Mouse (Mus musculus) liver, adult 2 months (tissue): Measurements from ENCODE around the gene 4632433K11Rik. TPM values are rescaled to one million over a fixed set of nuclear protein-coding genes. Genes with fewer than 3 reads are reported as not detected.

ENCODE experiments used
- DNase-seq: peaks from one replicate; pipeline ENCODE4 v3.0.0-alpha.2; 2011; ENCODE audit warnings: low read depth, low spot score; ENCODE audit errors: extremely low read depth
- H3K27ac ChIP-seq: fragments of 200-500 bp; replicated peaks from 2 replicates; pipeline ENCODE4 v1.5.1; 2012; ENCODE audit warnings: low read depth, mild to moderate bottlenecking, control low read depth, inconsistent platforms, low read length; ENCODE audit not compliant: insufficient read depth
- H3K27me3 ChIP-seq: fragments of 200-500 bp; 2 replicates; pipeline ENCODE4 v1.6.1; 2012; ENCODE audit warnings: mild to moderate bottlenecking, moderate library complexity, low read length, inconsistent platforms; ENCODE audit not compliant: control insufficient read depth, insufficient read depth
- H3K36me3 ChIP-seq: fragments of 200-500 bp; 2 replicates; pipeline ENCODE4 v1.6.1; 2012; ENCODE audit warnings: low read length, inconsistent platforms; ENCODE audit not compliant: control insufficient read depth, insufficient read depth
- H3K4me1 ChIP-seq: fragments of 200-500 bp; 2 replicates; pipeline ENCODE4 v1.6.1; 2011; ENCODE audit warnings: low read length; ENCODE audit not compliant: control insufficient read depth, insufficient read depth
- H3K4me3 ChIP-seq: fragments of 200-500 bp; 2 replicates; pipeline ENCODE4 v1.5.1; 2011; ENCODE audit warnings: low read depth, mild to moderate bottlenecking, control low read depth, low read length, moderate library complexity; ENCODE audit not compliant: insufficient read depth
- H3K79me2 ChIP-seq: fragments of 200-500 bp; 2 replicates; pipeline ENCODE4 v1.6.1; 2012; ENCODE audit warnings: inconsistent platforms, mild to moderate bottlenecking, low read length, moderate library complexity; ENCODE audit not compliant: control insufficient read depth, insufficient read depth
- H3K9ac ChIP-seq: fragments of 200-500 bp; 2 replicates; pipeline ENCODE4 v1.6.1; 2012; ENCODE audit warnings: low read depth, mild to moderate bottlenecking, control low read depth, inconsistent platforms, low read length
- CTCF ChIP-seq: fragments of 200-500 bp; IDR thresholded peaks from 2 replicates; pipeline ENCODE4 v1.5.1; 2011; ENCODE audit warnings: low read depth, low read length, control low read depth
- POLR2A ChIP-seq: fragments of 200-500 bp; IDR thresholded peaks from 2 replicates; pipeline ENCODE4 v1.6.1; 2011; ENCODE audit warnings: low read length, control low read depth; ENCODE audit not compliant: insufficient read depth; ENCODE audit errors: extremely low read depth
- whole genome bisulfite sequencing: fragments of 180-500 bp; shearing (Covaris S2); methylation state at CpG from one replicate; pipeline ENCODE4 v1.1.7; 2018; 5-methylcytosine and 5-hydroxymethylcytosine counted together
- polyA plus RNA-seq: library from polyadenylated mRNA; depleted of rRNA; stranded (reverse); fragments of >200 nt; gene quantifications from 2 replicates; pipeline ENCODE4 v1.2.3, GENCODE M21; 2012
- total RNA-seq: library from RNA; depleted of rRNA; stranded (reverse); fragments of >200 nt; gene quantifications from 2 replicates; pipeline ENCODE4 v1.2.3, GENCODE M21; 2014

The 4632433K11Rik gene
- total and polyA plus RNA-seq, 2 experiments: 0.28 TPM; not detected in 1

DNA sequence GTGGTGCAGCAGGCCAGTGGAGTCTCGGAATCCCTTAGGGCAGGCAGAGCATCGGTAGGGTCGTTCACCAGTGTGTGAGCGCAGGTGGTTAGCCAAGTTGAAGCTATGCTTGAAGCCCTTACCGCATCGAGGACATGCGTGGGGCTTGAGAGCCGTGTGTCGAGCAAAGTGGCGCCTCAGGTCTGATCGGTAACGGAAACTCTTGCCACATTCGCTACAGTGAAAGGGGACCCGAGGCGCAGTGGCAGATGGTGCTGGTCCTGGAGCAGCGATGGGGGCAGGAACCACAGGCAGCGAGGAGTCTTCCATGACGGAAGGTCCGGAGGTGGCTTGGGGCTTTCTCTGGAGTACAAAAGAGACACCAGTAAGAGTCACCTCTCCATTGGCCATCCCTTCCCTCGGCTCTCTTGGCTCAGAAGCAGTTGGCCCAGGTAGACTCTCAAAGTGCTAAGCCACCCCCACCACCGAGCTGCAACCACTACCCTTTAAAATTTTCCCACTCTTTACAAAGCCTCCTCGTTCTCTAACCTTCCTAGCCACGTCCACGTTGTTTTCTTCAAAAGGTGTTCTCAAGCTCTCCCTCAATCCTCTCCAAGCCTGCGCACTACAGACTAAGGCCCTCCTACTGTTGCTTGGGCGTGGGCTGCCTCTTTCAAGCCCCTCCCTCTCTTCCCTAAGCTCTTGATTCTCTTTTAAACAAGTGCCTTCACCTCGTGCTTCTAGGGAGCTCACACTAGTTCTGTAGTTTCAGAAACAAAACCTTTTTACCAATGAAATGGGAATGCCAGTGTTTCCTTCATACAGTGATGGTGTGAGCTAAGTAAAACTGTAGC, 21.0 kb upstream of the 4632433K11Rik start:
- Histone ChIP-seq H3K79me2 (peaks cover 2% of the 10 kb centered on the region; the same call in 1 of the 2 replicates), H3K27me3 (no peaks in the 10 kb centered on the region), H3K4me3 (no peak overlapping the region), H3K9ac (no peak overlapping the region), H3K4me1 (no peaks in the 10 kb centered on the region), H3K27ac (no peak overlapping the region), H3K36me3 (peaks cover 28% of the 10 kb centered on the region)
- 94% methylated on average over 27 of the region's 27 CpGs for WGBS
- DNase-seq: no peak
- TF ChIP-seq POLR2A (no peak), CTCF (no peak)

DNA sequence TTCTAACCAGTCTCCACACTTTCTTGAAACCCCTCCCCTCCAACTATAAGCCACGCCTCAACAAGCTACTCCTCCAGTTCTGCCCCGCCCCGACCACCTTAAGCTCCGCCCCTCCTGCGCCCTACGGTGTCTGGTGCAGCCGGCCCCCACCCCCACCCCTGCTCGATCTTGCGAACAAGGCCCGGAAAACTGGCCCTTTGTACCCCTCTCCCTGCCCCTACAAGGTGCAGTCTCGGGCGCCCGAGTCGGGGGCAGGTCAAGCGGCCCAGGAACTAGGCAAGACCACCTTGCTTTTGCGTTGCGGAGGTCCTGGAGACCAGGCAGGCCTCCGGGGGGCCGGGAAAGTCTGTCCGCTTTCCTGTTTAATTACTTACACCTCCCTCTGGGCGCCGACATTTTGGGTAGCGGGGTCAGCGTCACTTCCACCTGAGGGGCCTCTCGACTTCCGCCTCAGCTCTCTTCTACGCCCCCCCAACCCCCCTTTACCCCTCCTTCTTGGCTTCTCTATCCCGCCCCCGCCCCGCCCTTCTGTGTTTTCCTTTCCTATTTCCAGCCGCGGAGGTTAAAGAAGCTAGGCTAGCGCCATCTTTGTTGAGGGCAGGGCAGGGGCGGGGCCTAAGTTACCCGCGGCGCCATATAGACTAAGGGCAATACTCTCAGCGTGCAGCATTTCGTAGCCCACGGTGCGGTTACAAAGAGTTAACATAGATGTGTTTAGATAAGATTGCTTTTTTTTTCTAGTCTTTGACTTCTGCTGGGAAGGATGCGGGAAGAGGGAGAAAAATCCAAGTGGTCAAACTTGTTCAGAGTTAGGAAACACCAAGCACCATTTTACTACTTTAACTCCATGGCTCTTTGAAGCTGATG, 19.4 kb upstream of the 4632433K11Rik start, which contains the start of the genes Zfp524 and Fiz1:
TSS of gene Zfp524 (plus strand) at position 165 of the 867 bp plus-strand sequence.
TSS of gene Fiz1 (minus strand) at position 447 of the 867 bp plus-strand sequence.
- Histone ChIP-seq H3K27ac (peak within 1 kb of the TSS; percentile 99), H3K4me1 (peaks cover 1% of the 10 kb centered on the region; the same call in 1 of the 2 replicates), H3K36me3 (peaks cover 12% of the 10 kb centered on the region), H3K4me3 (peak within 1 kb of the TSS; percentile 99), H3K27me3 (no peaks in the 10 kb centered on the region), H3K79me2 (peaks cover 2% of the 10 kb centered on the region; the same call in 1 of the 2 replicates), H3K9ac (peak within 1 kb of the TSS; percentile 98)
- WGBS: under 1% methylated on average over 42 of the region's 42 CpGs
- peak; percentile 87 for DNase-seq
- TF ChIP-seq CTCF (no peak), POLR2A (peak; percentile 32; the same call in 1 of the 2 replicates)

DNA sequence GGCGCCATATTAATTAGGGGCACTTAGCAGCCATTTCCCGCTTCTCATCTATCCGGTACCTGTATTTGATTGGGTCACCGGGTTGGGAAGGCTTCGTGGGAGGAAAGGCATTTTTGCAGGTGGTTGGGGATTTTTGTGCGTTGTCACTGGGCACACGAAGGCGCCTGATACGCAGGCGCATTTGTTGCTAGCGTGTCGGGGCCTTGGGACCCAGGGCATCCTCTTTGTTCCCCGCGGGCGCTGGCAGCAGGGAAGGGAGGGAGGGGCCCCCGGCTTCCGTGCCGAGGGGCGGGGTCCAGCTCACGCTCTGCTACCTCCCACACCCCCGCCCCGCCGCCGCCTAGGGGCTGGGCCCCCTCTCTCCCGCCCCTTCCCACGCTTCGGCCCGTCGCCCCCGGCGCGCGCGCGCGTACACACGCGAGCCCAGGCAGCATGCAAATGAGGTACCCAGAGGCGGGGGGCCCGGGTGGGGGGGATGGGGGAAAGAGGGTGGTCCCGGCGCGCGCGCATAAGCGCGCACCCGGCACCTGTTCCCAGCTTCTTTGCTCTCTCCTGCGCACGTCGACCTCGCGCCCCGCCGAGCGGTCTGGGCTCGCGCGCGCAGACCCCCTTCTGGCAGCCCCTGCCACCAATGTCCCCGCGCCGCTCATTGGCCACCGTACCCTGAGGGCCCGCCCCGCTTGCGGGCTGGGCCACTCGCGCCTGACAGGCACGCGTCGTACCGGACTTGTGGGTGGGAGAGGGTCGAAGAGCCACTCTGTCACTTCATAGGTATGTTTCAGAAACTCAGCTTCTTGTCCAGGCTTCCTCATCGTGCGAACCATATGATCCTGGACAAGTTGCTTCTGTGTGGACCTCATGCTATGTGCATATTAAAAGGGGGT, 18.6 kb upstream of the 4632433K11Rik start, which contains the start of gene Gm44973:
TSS of gene Gm44973 (plus strand) at position 379 of the 884 bp plus-strand sequence.
- H3K4me3 ChIP-seq: peak within 1 kb of the TSS; percentile 99
- H3K27ac ChIP-seq: peak within 1 kb of the TSS; percentile 99
- WGBS: under 1% methylated on average over 73 of the region's 76 CpGs
- H3K9ac ChIP-seq: peak within 1 kb of the TSS; percentile 98
- DNase-seq: peak; percentile 90
- TF ChIP-seq POLR2A: 0 out of 2 replicates have a peak, but pooled peaks have one; percentile 7
- no peak for TF ChIP-seq CTCF
- H3K27me3 ChIP-seq: no peaks in the 10 kb centered on the region
- peaks cover 7% of the 10 kb centered on the region; the same call in 1 of the 2 replicates for H3K36me3 ChIP-seq
- peaks cover 3% of the 10 kb centered on the region; the same call in 1 of the 2 replicates for H3K4me1 ChIP-seq
- H3K79me2 ChIP-seq: peaks cover 2% of the 10 kb centered on the region; the same call in 1 of the 2 replicates

DNA sequence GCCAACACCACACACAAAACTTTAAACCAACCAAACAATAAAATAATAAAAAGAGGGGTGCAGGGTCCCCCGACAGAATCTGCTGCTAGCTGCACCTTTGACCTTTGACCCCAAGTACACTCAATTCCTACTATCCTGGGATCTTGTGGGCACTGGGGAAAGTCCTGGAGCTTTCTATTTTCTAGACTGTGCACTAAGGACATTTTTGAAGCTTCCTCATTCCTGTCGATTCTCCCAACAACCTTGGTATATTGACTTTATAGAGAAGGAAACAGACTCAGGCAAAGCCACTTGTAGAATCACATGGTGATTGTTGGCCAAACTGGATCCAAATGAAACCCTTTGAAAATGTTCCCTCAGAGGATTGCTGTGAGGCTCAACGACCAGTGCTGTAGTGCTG, 17.9 kb upstream of the 4632433K11Rik start:
- no peak for TF ChIP-seq POLR2A
- no peak for TF ChIP-seq CTCF
- peaks cover 2% of the 10 kb centered on the region; the same call in 1 of the 2 replicates for H3K79me2 ChIP-seq
- DNase-seq: peak; percentile 51
- peak overlapping the region; percentile 84 for H3K27ac ChIP-seq
- H3K9ac ChIP-seq: peak overlapping the region; percentile 79; the same call in 1 of the 2 replicates
- H3K4me3 ChIP-seq: peak overlapping the region; percentile 99; the same call in 1 of the 2 replicates
- WGBS: 19% methylated on average over 3 of the region's 3 CpGs
- H3K27me3 ChIP-seq: no peaks in the 10 kb centered on the region
- H3K4me1 ChIP-seq: peaks cover 3% of the 10 kb centered on the region; the same call in 1 of the 2 replicates
- peaks cover 7% of the 10 kb centered on the region; the same call in 1 of the 2 replicates for H3K36me3 ChIP-seq

DNA sequence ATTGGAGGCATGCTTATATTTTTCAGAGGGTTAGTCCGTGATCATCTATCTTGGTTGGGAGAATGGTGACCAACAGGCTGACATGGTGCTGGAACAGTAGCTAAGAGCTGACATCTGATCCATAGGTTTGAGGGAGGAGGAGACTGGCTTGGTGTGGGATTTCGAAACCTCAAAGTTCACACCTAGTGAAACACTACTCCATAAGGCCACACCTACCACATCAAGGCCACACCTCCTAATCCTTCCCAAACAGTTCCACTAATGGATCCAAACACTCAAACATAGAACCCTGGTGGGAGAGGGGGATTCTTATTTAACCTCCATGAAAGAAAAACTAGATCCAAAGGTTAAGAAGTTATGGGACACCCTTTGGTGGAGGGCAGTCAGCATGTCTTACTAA, 17.0 kb upstream of the 4632433K11Rik start:
- Histone ChIP-seq H3K9ac (no peak overlapping the region), H3K4me1 (peaks cover 7% of the 10 kb centered on the region), H3K27me3 (no peaks in the 10 kb centered on the region), H3K4me3 (no peak overlapping the region), H3K79me2 (peaks cover 2% of the 10 kb centered on the region; the same call in 1 of the 2 replicates), H3K27ac (no peak overlapping the region), H3K36me3 (0 out of 2 replicates have a peak, but pooled peaks cover 5% of the 10 kb centered on the region)
- no peak for DNase-seq
- no peak for TF ChIP-seq POLR2A
- no peak for TF ChIP-seq CTCF
- WGBS: 100% methylated on average over 2 of the region's 2 CpGs
